Mouse (Mus musculus) liver, embryonic 14.5 days (tissue): ENCODE measurements at regions not wholly inside any gene's neighbourhood (a gene's known extent, or its start where the extent isn't known, plus 50 kb on each side); places are given as distances from the start of the nearest gene placed in this dataset.
A peak's percentile ranks its signal among the peaks of the same experiment; 100 is the strongest.

Experiments used
- ATAC-seq: fragments of 200-750 bp; cut with Nextera tagmentation; 2 replicates; pipeline ENCODE4 v1.8.0; 2017; ENCODE audit warnings: moderate number of reproducible peaks, mild to moderate bottlenecking, moderate library complexity; ENCODE audit not compliant: insufficient read depth
- DNase-seq, 3 experiments: peaks; one replicate each; pipeline ENCODE4 v3.0.0-alpha.2; 2012 to 2013; ENCODE audit warnings: low read depth in 3 of 3, low spot score in 3 of 3
- H3K27ac ChIP-seq: fragments of 300-500 bp; sonication (generic); 2 replicates; pipeline ENCODE4 v1.5.1; 2014; ENCODE audit warnings: moderate library complexity, mild to moderate bottlenecking, control low read depth, inconsistent platforms
- H3K27me3 ChIP-seq: fragments of 300-500 bp; sonication (generic); 2 replicates; pipeline ENCODE4 v1.6.1; 2014; ENCODE audit warnings: mild to moderate bottlenecking, low read length, moderate library complexity; ENCODE audit not compliant: control insufficient read depth, insufficient read depth
- H3K36me3 ChIP-seq: fragments of 300-500 bp; sonication (generic); replicated peaks from 2 replicates; pipeline ENCODE4 v1.6.1; 2014; ENCODE audit warnings: low read depth; ENCODE audit not compliant: control insufficient read depth, insufficient read depth
- H3K4me1 ChIP-seq, 2 experiments: fragments of 200-500 bp in 1 of 2; fragments of 300-500 bp in 1 of 2; sonication (generic) in 1 of 2; replicated peaks; 2 replicates each; pipeline ENCODE4 v1.6.1; 2012 to 2014; ENCODE audit warnings: antibody characterized with exemption in 1 of 2, inconsistent platforms in 1 of 2, low read length in 1 of 2; ENCODE audit not compliant: control insufficient read depth in 2 of 2, insufficient read depth in 2 of 2
- H3K4me2 ChIP-seq: fragments of 300-500 bp; sonication (generic); 2 replicates; pipeline ENCODE4 v1.6.1; 2014; ENCODE audit warnings: low read depth, mild to moderate bottlenecking, control low read depth, moderate library complexity
- H3K4me3 ChIP-seq, 2 experiments: fragments of 200-500 bp in 1 of 2; fragments of 300-500 bp in 1 of 2; sonication (generic) in 1 of 2; 2 replicates each; pipeline ENCODE4 v1.5.1; 2012 to 2014; ENCODE audit warnings: low read depth in 2 of 2, low read length in 2 of 2, mild to moderate bottlenecking in 2 of 2, control low read depth in 1 of 2, inconsistent platforms in 1 of 2, moderate library complexity in 1 of 2; ENCODE audit not compliant: insufficient read depth in 1 of 2
- H3K9ac ChIP-seq: fragments of 300-500 bp; sonication (generic); replicated peaks from 2 replicates; pipeline ENCODE4 v1.6.1; 2014; ENCODE audit warnings: mild to moderate bottlenecking, control low read depth, moderate library complexity
- H3K9me3 ChIP-seq: fragments of 300-500 bp; sonication (generic); 2 replicates; pipeline ENCODE4 v1.6.1; 2016; ENCODE audit warnings: low read length, mixed read lengths; ENCODE audit not compliant: control insufficient read depth
- CTCF ChIP-seq: IDR thresholded peaks from 2 replicates; pipeline ENCODE4 v1.5.1; 2016; ENCODE audit warnings: antibody characterized with exemption, low read depth, control low read depth
- EP300 ChIP-seq: IDR thresholded peaks from 2 replicates; pipeline ENCODE4 v1.6.1; 2016; ENCODE audit warnings: antibody characterized with exemption, low read depth
- WGBS: fragments of 180-500 bp; shearing (Covaris S2); extraction: QIAGEN DNeasy Blood & Tissue Kit; methylation state at CpG from one replicate; pipeline ENCODE4 v1.1.7; 2014; ENCODE audit not compliant: insufficient replicate concordance; 5-methylcytosine and 5-hydroxymethylcytosine counted together

- H3K4me2 ChIP-seq, result no peak overlapping the region
- H3K9ac ChIP-seq, result no peak overlapping the region
- no peaks in the 10 kb centered on the region for H3K4me1 ChIP-seq
- H3K27me3 ChIP-seq, result no peaks in the 10 kb centered on the region
- no peaks in the 10 kb centered on the region for H3K9me3 ChIP-seq
- TF ChIP-seq EP300 (no peak), CTCF (no peak)
- ATAC-seq (no peak), DNase-seq (no peak)
- no peaks in the 10 kb centered on the region for H3K36me3 ChIP-seq
- H3K27ac ChIP-seq, result no peak overlapping the region
- H3K4me3 ChIP-seq, result no peak overlapping the region
- 58% methylated on average over 7 of the region's 7 CpGs for WGBS
Observed at GRCm38 (mm10) chr17:59766580-59766979, 753.4 kb upstream of the Nudt12 start.

DNA sequence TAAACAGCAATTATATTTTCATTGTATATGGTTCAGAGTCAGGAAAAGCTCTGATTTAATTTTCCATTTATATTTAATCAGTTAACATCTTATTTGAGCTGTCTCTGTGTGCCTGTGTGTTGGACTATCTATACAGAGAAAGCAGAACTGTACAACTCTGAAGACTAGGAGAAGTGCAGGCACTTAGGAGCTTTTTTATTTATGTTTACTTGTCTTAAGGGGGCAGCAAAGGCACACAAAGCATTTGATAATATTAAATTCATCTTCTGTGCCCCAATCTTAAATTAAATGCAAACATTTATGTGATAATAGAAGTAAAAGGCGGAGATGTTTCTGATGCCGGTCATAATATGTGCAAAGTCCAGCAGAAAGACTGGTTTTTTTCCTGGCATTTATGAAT lies 751.3 kb upstream of the Nudt12 start:
- H3K9ac ChIP-seq, result no peak overlapping the region
- no peaks in the 10 kb centered on the region for H3K36me3 ChIP-seq
- TF ChIP-seq CTCF (no peak), EP300 (no peak)
- H3K4me2 ChIP-seq, result no peak overlapping the region
- no peaks in the 10 kb centered on the region for H3K4me1 ChIP-seq
- H3K4me3 ChIP-seq, result no peak overlapping the region
- ATAC-seq, result no peak
- no peaks in the 10 kb centered on the region for H3K9me3 ChIP-seq
- no peaks in the 10 kb centered on the region for H3K27me3 ChIP-seq
- no peak overlapping the region for H3K27ac ChIP-seq
- 68% methylated on average over 2 of the region's 2 CpGs for WGBS
- DNase-seq, result no peak

GRCm38 (mm10) chr17:59762068-59762467 lies 748.9 kb upstream of the Nudt12 start:
- Histone ChIP-seq H3K27me3 (no peaks in the 10 kb centered on the region), H3K4me2 (no peak overlapping the region), H3K4me1 (no peaks in the 10 kb centered on the region), H3K9me3 (no peaks in the 10 kb centered on the region), H3K9ac (no peak overlapping the region), H3K36me3 (no peaks in the 10 kb centered on the region), H3K27ac (no peak overlapping the region), H3K4me3 (no peak overlapping the region)
- ATAC-seq (no peak), DNase-seq (no peak)
- TF ChIP-seq CTCF (no peak), EP300 (no peak)
- WGBS, result 37% methylated on average over 4 of the region's 4 CpGs

- TF ChIP-seq CTCF, result no peak
- TF ChIP-seq EP300, result no peak
- WGBS, result 16% methylated on average over 5 of the region's 5 CpGs
- H3K4me3 ChIP-seq, result no peak overlapping the region
- no peak for DNase-seq
- peak; percentile 31; the same call in 1 of the 2 replicates for ATAC-seq
- H3K27me3 ChIP-seq, result no peaks in the 10 kb centered on the region
- no peak overlapping the region for H3K9ac ChIP-seq
- no peak overlapping the region for H3K4me2 ChIP-seq
- H3K27ac ChIP-seq, result no peak overlapping the region
- no peaks in the 10 kb centered on the region for H3K9me3 ChIP-seq
- no peaks in the 10 kb centered on the region for H3K4me1 ChIP-seq
- H3K36me3 ChIP-seq, result no peaks in the 10 kb centered on the region
Observed at GRCm38 (mm10) chr17:59760889-59761288, 747.7 kb upstream of the Nudt12 start.

DNA sequence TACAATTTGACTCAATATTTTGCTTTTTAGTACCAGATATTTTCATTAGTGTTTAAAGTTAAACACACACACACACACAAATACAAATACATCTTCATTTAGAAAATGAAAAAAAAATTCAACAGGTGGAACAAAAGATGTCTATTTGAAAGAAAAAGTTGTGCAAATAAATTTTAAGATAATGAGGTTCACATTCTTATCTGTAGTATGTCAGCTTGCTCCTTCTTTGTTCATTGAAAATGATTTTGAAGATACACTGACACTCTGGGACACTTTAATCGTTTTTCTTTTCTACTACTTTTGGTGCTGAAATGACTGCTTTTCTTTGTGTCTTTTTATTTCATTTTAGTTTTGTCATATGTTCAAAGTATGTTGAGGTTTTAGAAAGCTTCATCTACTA lies 732.9 kb upstream of the Nudt12 start:
- 46% methylated on average over 1 of the region's 1 CpGs for WGBS

More for the DNA sequence above, 732.9 kb upstream of the Nudt12 start:
- Histone ChIP-seq H3K4me3 (no peak overlapping the region), H3K4me1 (no peaks in the 10 kb centered on the region), H3K27me3 (no peaks in the 10 kb centered on the region), H3K36me3 (no peaks in the 10 kb centered on the region), H3K9me3 (no peaks in the 10 kb centered on the region), H3K27ac (no peak overlapping the region), H3K9ac (no peak overlapping the region), H3K4me2 (no peak overlapping the region)
- ATAC-seq, result no peak
- TF ChIP-seq CTCF (no peak), EP300 (no peak)
- DNase-seq, result no peak
